Mouse (Mus musculus) liver, adult (tissue): ENCODE measurements at regions not wholly inside any gene's neighbourhood (a gene's known extent, or its start where the extent isn't known, plus 50 kb on each side); places are given as distances from the start of the nearest gene placed in this dataset.

ENCODE experiments used
- GATA4 ChIP-seq: IDR thresholded peaks from 2 replicates; pipeline ENCODE4 v1.6.1; 2014; ENCODE audit warnings: mild to moderate bottlenecking, low read length; ENCODE audit not compliant: insufficient replicate concordance

GRCm38 (mm10) chr9:32928289-32929000 is 292.4 kb downstream of the Ets1 start:
- TF ChIP-seq GATA4 = no peak

GRCm38 (mm10) chr9:32929331-32929730 is 293.3 kb downstream of the Ets1 start:
- no peak for TF ChIP-seq GATA4

DNA sequence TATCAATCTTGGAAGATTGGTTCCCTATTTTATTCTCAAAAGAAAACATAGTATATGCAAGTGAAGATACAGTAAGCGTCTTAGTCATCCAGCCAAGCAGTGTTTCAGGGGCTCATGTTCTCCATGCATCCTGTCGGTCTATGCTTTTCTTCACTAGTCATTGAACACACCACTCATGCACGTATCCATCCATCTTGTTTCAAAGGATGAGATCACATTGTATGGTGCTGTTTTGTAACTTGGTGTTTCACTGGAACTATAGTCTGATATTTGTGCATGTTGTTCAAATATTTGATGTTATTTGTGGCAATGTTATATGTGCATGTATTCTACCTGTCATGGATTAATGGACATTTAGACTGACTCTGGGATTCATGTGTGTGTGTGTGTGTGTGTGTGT is 293.8 kb downstream of the Ets1 start:
- TF ChIP-seq GATA4 = no peak

GRCm38 (mm10) chr9:32931266-32932005 is 295.4 kb downstream of the Ets1 start:
- no peak for TF ChIP-seq GATA4

GRCm38 (mm10) chr9:32933237-32934071 is 297.4 kb downstream of the Ets1 start:
- no peak for TF ChIP-seq GATA4

- no peak for TF ChIP-seq GATA4
Measured at GRCm38 (mm10) chr9:32934436-32934835, 298.4 kb downstream of the Ets1 start.

DNA sequence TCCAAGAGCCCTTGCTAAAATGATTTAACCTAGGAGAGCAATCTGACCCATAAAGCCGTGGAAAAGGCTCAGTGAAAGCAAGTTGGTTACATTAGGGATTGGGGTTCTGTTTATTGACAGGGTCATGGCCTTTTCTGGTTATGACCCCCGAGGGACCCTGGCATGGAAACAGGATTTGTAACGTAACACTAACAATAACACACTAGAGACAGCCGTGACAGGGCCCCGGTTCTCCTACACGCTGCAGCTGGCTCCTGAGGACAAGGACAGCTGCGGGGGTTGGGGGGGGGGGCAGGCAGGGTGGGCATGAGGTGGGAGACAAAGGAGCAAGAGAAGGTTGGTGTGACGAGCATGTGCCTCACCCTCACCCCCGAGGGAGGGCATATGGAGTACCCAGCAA is 300.4 kb downstream of the Ets1 start:
- no peak for TF ChIP-seq GATA4

DNA sequence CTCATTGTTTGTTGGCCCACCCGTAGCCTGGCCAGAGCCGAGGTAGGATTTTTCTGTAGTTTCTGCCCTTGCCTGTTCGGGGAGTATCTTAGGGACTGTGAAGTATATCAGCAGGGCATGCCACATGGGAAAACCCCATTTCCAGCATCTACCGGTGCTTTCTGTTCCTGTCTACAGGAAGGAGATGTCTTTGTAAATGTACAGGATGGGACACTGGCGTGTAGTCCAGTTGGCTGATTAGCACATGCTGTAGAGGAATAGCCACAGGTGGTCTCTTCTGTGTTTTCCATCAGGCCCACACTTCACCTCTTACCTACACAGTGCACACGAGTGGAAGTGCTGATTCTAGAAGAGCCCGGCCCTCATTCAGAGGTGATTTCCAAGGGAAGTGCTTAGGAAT is 301.4 kb downstream of the Ets1 start:
- no peak for TF ChIP-seq GATA4

GRCm38 (mm10) chr9:32938857-32939256 is 302.8 kb downstream of the Ets1 start:
- peak; percentile 41; the same call in 1 of the 2 replicates for TF ChIP-seq GATA4

DNA sequence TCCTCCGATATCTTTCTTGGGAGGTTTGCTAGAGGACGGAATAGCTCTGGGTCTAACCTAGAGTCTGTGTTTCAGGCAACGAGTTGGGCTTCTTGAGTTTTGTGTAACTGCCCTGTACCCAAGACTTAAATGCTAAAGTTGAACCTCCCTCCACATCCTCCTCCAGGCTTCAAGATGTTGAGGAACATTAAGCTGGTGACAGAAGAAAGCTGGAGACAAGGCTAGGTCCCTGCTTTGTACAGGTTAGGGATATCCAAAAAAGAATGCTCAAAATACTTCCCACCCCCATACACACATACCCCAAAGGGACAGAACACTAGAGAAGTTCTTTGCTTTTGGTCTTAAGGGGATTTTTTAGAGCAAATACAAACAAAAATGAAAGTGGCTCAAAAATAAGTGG is 303.6 kb downstream of the Ets1 start:
- TF ChIP-seq GATA4 = no peak

DNA sequence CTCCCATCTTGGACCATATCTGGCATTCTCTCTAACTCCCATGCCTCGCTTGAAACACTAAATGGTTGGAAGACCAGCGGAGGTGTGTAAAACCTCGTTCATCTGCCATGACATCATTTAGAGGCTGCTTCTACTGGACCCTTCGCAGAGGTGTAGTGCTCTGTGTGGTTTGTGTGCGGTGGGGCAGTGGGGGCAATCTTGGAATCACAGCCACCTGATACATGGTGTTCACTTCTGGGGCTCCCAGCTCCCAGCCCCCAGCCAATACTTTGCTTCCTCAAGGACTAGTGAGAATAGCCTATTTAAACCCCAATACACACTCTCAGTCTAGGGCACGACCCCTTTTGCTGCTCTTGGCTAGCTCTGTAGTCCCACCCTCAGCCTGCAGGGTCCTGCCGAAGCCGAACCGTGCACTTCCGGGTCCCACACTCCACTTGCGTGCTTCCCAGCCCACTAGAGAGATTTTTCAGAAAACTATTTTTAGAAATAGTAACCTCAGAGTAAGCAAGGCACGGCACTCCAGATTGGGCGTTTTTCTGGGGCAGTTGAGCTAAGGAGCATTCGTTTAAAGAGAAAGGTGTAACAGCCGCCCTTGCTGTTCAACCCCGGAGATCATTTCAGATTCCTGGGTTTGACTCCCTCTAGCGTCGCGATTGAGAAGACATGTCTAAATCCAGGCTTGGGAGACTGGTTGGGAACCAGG is 304.2 kb downstream of the Ets1 start:
- TF ChIP-seq GATA4 = no peak

GRCm38 (mm10) chr9:32940919-32941767 is 305.1 kb downstream of the Ets1 start:
- peak; percentile 75 for TF ChIP-seq GATA4

GRCm38 (mm10) chr9:32941768-32942030 is 305.7 kb downstream of the Ets1 start:
- TF ChIP-seq GATA4 = no peak

- TF ChIP-seq GATA4 = no peak
Measured at GRCm38 (mm10) chr9:32947221-32947620, 311.2 kb downstream of the Ets1 start.
